Mouse (Mus musculus) layer of hippocampus, adult 6 months (tissue): ENCODE measurements around the gene Gm13304. TPM values are rescaled to one million over a fixed set of nuclear protein-coding genes. Genes with fewer than 3 reads are reported as not detected.

Source experiments
- long read RNA-seq, 2 experiments: library from polyadenylated mRNA; unstranded; transcript quantifications; one replicate each; pipeline ENCODE4 v2.0.0; 2019 to 2020
- polyA plus RNA-seq: library from polyadenylated mRNA; unstranded; fragments of <200 nt; fragmentation: Nextera tagmentation; gene quantifications from 2 replicates; pipeline ENCODE4 v1.2.3, GENCODE M21; 2021

The Gm13304 gene
- 7.3 TPM in 1 of 2 replicates, not detected in the other for polyA plus RNA-seq
- long read RNA-seq, experiment 1, result 0 reads
- long read RNA-seq, experiment 2, result 0 reads

GRCm38 (mm10) chr4:42114517-42114916 is at the start of gene Gm13304:
Gene Gm13304 (plus strand): TSS chr4:42114817.

GRCm38 (mm10) chr4:42090907-42091306 is 23.7 kb upstream of the Gm13304 start, which contains the start of gene Gm3893:
Gene Gm3893 (plus strand): TSS chr4:42091207.

GRCm38 (mm10) chr4:42153136-42153535 is 38.5 kb downstream of the Gm13304 start, which contains the start of gene Gm13306:
Gene Gm13306 (plus strand): TSS chr4:42153436.

Other genes starting within 250 kb of the Gm13304 start
- not detected in 2 replicates for gene Gm21541, start 211.2 kb upstream of the Gm13304 start, polyA plus RNA-seq
- 5.8 and 6.8 TPM in 2 replicates for gene Gm20878, start 173.2 kb upstream of the Gm13304 start, polyA plus RNA-seq
- gene Fam205a4, start 148.8 kb upstream of the Gm13304 start, polyA plus RNA-seq, result 0.38 and 1.1 TPM in 2 replicates
- gene Gm21093, start 80.1 kb upstream of the Gm13304 start, polyA plus RNA-seq, result 0.94 and 1.6 TPM in 2 replicates
- not detected in 2 replicates for gene Gm3893, start 23.6 kb upstream of the Gm13304 start, polyA plus RNA-seq
- gene Gm13306, start 38.6 kb downstream of the Gm13304 start, polyA plus RNA-seq, result 3.3 and 3.7 TPM in 2 replicates
- 0.94 and 1.3 TPM in 2 replicates for gene Gm13305, start 53.8 kb downstream of the Gm13304 start, polyA plus RNA-seq
- 1.2 TPM in 1 of 2 replicates, not detected in the other for gene Gm10600, start 125.8 kb downstream of the Gm13304 start, polyA plus RNA-seq
- gene Ccl21b, start 140.9 kb downstream of the Gm13304 start, polyA plus RNA-seq, result not detected in 2 replicates
- 1.7 TPM in 1 of 2 replicates, not detected in the other for gene Gm21953, start 179.4 kb downstream of the Gm13304 start, polyA plus RNA-seq
- gene Fam205a3, start 203.5 kb downstream of the Gm13304 start, polyA plus RNA-seq, result 0.31 TPM in 1 of 2 replicates, not detected in the other